Mouse (Mus musculus): ENCODE results near the gene D430041D05Rik.
"Not testable (repeated sequence)": the region's sequence is repeated elsewhere in the genome, so short reads cannot be mapped to it uniquely, and the experiment has no call there.

D430041D05Rik gene

GRCm38 (mm10) chr2:104109528-104109927 lies 301.3 kb downstream of the D430041D05Rik start:
- DNase-seq: peak in 1 of 2 experiments; percentile 31

- DNase-seq: not testable (repeated sequence)
These were observed 301.8 kb downstream of the D430041D05Rik start for GRCm38 (mm10) chr2:104109021-104109420.

- no peak for DNase-seq
These were observed 306.0 kb downstream of the D430041D05Rik start for GRCm38 (mm10) chr2:104104800-104105199.

GRCm38 (mm10) chr2:104099946-104100345 lies 310.9 kb downstream of the D430041D05Rik start:
- no peak for DNase-seq

GRCm38 (mm10) chr2:104099231-104099585 lies 311.6 kb downstream of the D430041D05Rik start:
- no peak for DNase-seq

- DNase-seq: no peak
These were observed 312.1 kb downstream of the D430041D05Rik start for GRCm38 (mm10) chr2:104098529-104099230.

- DNase-seq: not testable (repeated sequence)
These were observed 313.4 kb downstream of the D430041D05Rik start for GRCm38 (mm10) chr2:104097396-104097795.

- not testable (repeated sequence) for DNase-seq
These were observed 314.0 kb downstream of the D430041D05Rik start for GRCm38 (mm10) chr2:104096796-104097195.

GRCm38 (mm10) chr2:104096256-104096655 lies 314.6 kb downstream of the D430041D05Rik start:
- DNase-seq: peak; percentile 8 to 21

GRCm38 (mm10) chr2:104095741-104096213 lies 315.0 kb downstream of the D430041D05Rik start, which contains the start of gene Cd59a:
TSS of gene Cd59a (plus strand) at chr2:104095801.
- peak; percentile 89 to 93 for DNase-seq

GRCm38 (mm10) chr2:104093305-104093704 lies 317.5 kb downstream of the D430041D05Rik start:
- no peak for DNase-seq
